Mouse (Mus musculus) forebrain, embryonic 14.5 days (tissue): ENCODE results near the gene Cabin1. TPM values are rescaled to one million over a fixed set of nuclear protein-coding genes. Genes with fewer than 3 reads are reported as not detected.

ENCODE experiments used
- ATAC-seq: fragments of 200-750 bp; cut with Nextera tagmentation; 2 replicates; pipeline ENCODE4 v1.8.0; 2017; ENCODE audit warnings: mild to moderate bottlenecking, moderate library complexity
- DNase-seq: peaks from one replicate; pipeline ENCODE4 v3.0.0-alpha.2; 2015; ENCODE audit warnings: low spot score
- H3K27ac ChIP-seq: fragments of 300-500 bp; sonication (generic); 2 replicates; pipeline ENCODE4 v1.5.1; 2014; ENCODE audit warnings: low read depth, mild to moderate bottlenecking, control low read depth, low read length, moderate library complexity
- H3K27me3 ChIP-seq: fragments of 300-500 bp; sonication (generic); replicated peaks from 2 replicates; pipeline ENCODE4 v1.6.1; 2014; ENCODE audit warnings: low read length, control low read depth, mixed read lengths; ENCODE audit not compliant: control insufficient read depth, insufficient read depth
- H3K36me3 ChIP-seq: fragments of 300-500 bp; sonication (generic); 2 replicates; pipeline ENCODE4 v1.6.1; 2014; ENCODE audit warnings: low read length, control low read depth; ENCODE audit not compliant: control insufficient read depth, insufficient read depth
- H3K4me1 ChIP-seq: fragments of 300-500 bp; sonication (generic); 2 replicates; pipeline ENCODE4 v1.6.1; 2014; ENCODE audit warnings: antibody characterized with exemption, low read length, control low read depth; ENCODE audit not compliant: control insufficient read depth, insufficient read depth
- H3K4me2 ChIP-seq: fragments of 300-500 bp; sonication (generic); 2 replicates; pipeline ENCODE4 v1.6.1; 2014; ENCODE audit warnings: mild to moderate bottlenecking, control low read depth, low read length
- H3K4me3 ChIP-seq: fragments of 300-500 bp; sonication (generic); 2 replicates; pipeline ENCODE4 v1.5.1; 2014; ENCODE audit warnings: low read depth, low read length, control low read depth
- H3K9ac ChIP-seq: fragments of 300-500 bp; sonication (generic); 2 replicates; pipeline ENCODE4 v1.6.1; 2014; ENCODE audit warnings: mild to moderate bottlenecking, low read length, control low read depth, moderate library complexity
- H3K9me3 ChIP-seq: fragments of 300-500 bp; sonication (generic); replicated peaks from 2 replicates; pipeline ENCODE4 v1.6.1; 2016; ENCODE audit warnings: low read length, control low read depth, mixed read lengths; ENCODE audit not compliant: control insufficient read depth
- WGBS: fragments of 180-500 bp; shearing (Covaris S2); extraction: QIAGEN DNeasy Blood & Tissue Kit; methylation state at CpG from one replicate; pipeline ENCODE4 v1.1.7; 2014; 5-methylcytosine and 5-hydroxymethylcytosine counted together
- polyA plus RNA-seq: library from polyadenylated mRNA; unstranded; fragments of >200 nt; fragmentation: Nextera tagmentation; extraction: Ambion mirVana; gene quantifications from 2 replicates; pipeline ENCODE4 v1.2.1, GENCODE M21; 2014

Gene Cabin1
- 32.0 and 40.5 TPM in 2 replicates for polyA plus RNA-seq

DNA sequence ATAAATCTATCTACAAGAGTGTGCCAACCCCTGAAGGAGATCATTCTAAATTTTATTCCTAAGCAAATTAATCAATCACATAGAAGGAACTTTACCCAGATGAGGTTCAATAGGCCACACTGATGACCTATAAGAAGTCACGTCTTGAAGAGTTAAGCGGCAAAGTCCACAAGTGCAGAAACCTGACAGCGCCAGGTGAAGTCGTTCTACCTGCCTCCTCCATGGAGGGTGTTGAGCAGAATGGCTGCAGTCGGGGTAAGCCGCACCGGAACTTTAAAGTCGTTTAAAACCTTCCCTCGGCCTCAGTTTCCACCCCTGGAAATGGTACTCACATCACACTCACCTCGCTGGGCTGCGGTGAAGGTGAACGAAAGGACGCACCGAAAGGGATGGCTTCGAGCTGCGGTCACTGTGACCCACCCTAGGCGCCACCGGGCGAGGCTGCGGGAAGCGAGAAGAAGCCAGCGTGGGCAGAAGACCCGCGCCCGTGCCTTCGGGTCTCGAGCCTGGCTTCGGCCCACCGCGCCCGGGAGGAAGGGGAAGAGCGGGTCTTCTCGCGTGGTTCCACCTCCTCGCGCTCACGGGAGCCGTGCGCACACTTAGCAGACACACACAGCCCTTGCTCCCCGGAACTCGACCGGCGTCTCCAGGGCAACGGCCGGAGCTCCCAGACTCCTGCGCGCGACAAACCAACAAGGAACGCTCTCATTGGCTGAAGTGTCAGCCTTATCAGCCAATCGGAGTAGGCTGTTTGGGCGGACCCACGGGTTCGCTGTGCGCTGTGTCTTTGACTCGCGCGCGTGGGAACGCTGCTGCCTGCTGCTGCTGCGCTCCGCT, at the start of gene Cabin1:
TSS of gene Cabin1 (minus strand) at position 660 of the 837 bp plus-strand sequence.
- peak; percentile 100 for DNase-seq
- H3K27me3 ChIP-seq, result no peaks in the 10 kb centered on the region
- 0 out of 2 replicates have a peak, but pooled peaks cover 3% of the 10 kb centered on the region for H3K4me1 ChIP-seq
- H3K36me3 ChIP-seq, result no peaks in the 10 kb centered on the region
- H3K4me3 ChIP-seq, result peak within 1 kb of the TSS; percentile 86
- H3K9me3 ChIP-seq, result 0 out of 2 replicates have a peak, but pooled peaks cover 2% of the 10 kb centered on the region
- peak; percentile 100 for ATAC-seq
- H3K4me2 ChIP-seq, result peak within 1 kb of the TSS; percentile 65
- peak within 1 kb of the TSS; percentile 82 for H3K9ac ChIP-seq
- under 1% methylated on average over 51 of the region's 61 CpGs for WGBS
- H3K27ac ChIP-seq, result peak within 1 kb of the TSS; percentile 33; the same call in 1 of the 2 replicates

DNA sequence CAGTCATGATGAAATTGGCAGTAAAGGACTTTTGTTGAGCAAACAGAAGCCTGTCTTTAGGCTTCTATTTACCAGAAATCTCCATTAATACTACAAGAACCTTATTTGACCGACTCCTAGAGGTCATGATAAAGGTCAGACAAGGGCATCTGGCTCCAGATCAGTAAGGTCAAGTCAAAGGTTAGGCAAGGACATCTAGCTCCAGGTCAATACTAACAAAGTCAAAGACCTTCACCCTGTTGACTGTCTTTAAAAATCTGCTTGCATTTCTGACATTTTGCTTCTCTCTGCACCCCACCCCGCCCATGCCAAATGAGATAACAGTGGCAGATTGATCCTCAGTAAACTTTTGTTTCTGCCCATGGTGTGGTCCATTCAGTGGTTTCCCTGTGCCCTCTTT, 40.1 kb upstream of the Cabin1 start:
- Histone ChIP-seq H3K4me2 (no peak overlapping the region), H3K9ac (no peak overlapping the region), H3K4me3 (no peak overlapping the region), H3K9me3 (no peaks in the 10 kb centered on the region), H3K4me1 (no peaks in the 10 kb centered on the region), H3K36me3 (no peaks in the 10 kb centered on the region), H3K27me3 (no peaks in the 10 kb centered on the region), H3K27ac (no peak overlapping the region)
- DNase-seq, result no peak
- WGBS, result 62% methylated on average over 2 of the region's 2 CpGs
- ATAC-seq, result no peak

DNA sequence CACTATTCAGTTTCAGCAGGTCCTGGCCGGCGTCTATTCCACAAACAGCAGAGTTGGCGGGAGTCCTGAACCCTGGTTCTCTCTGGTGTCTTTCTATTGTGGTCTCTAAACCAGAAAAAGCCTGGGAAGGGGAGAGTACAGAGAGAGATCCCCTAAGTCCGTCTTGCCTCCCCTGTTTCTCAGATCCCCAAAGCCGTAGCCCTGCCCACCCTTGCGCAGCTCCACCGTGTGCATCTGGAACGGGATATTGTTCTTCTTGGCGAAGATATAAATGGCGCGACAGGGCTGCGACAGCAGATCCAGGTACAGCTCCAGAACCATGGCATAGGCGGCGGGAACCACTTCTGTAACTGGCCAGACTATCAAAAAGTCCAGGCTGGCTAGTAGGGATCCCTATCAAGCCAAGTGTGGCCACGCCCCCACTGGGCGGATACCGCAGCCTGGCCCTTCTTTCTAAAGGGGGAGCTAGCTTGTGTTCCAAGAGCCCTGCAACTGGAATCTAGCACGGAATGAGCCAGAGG, 34.1 kb upstream of the Cabin1 start, which contains the start of gene Gstt1:
TSS of gene Gstt1 (minus strand) at position 409 of the 521 bp plus-strand sequence.
- peaks cover 3% of the 10 kb centered on the region; the same call in 1 of the 2 replicates for H3K4me1 ChIP-seq
- H3K27ac ChIP-seq, result no peak within 1 kb of the TSS
- peak within 1 kb of the TSS; percentile 58 for H3K9ac ChIP-seq
- peak within 1 kb of the TSS; percentile 80 for H3K4me2 ChIP-seq
- no peaks in the 10 kb centered on the region for H3K36me3 ChIP-seq
- H3K4me3 ChIP-seq, result peak within 1 kb of the TSS; percentile 39
- DNase-seq, result peak; percentile 65
- WGBS, result 1% methylated on average over 18 of the region's 18 CpGs
- ATAC-seq, result peak; percentile 66
- no peaks in the 10 kb centered on the region for H3K9me3 ChIP-seq
- no peaks in the 10 kb centered on the region; the same call in 1 of the 2 replicates for H3K27me3 ChIP-seq

DNA sequence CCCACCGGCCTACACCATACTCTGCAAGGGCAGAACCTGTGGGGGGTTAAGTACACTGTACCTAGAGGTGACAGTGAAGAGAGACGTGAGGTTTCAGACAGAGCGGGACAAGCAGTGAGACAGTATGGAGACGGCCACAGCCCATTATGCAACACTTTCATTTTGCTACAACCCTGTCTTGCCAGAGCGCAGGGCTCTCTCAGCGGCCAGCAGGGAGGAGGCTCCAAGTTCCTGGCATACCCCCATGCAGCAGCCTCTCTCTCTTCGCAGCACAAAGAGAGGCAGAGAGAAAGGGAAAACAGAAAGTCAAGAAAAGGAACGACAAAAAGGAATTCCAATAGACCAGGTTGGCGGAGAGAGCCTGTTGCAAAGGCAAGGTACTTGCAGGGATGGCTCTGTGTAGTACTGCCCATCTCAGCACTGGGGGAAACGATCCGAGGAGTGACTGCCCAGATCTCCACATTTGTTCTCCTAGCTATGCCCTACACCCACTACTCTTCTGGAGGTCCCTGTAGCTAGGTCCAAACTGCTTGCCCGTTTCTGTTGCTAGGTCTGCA, 33.6 kb upstream of the Cabin1 start:
- DNase-seq (peak; percentile 33), ATAC-seq (peak; percentile 59)
- Histone ChIP-seq H3K4me3 (peak overlapping the region; percentile 39), H3K9me3 (no peaks in the 10 kb centered on the region), H3K36me3 (no peaks in the 10 kb centered on the region), H3K27ac (no peak overlapping the region), H3K4me1 (peaks cover 3% of the 10 kb centered on the region; the same call in 1 of the 2 replicates), H3K4me2 (peak overlapping the region; percentile 80), H3K9ac (peak overlapping the region; percentile 58), H3K27me3 (no peaks in the 10 kb centered on the region; the same call in 1 of the 2 replicates)
- 2% methylated on average over 11 of the region's 12 CpGs for WGBS

DNA sequence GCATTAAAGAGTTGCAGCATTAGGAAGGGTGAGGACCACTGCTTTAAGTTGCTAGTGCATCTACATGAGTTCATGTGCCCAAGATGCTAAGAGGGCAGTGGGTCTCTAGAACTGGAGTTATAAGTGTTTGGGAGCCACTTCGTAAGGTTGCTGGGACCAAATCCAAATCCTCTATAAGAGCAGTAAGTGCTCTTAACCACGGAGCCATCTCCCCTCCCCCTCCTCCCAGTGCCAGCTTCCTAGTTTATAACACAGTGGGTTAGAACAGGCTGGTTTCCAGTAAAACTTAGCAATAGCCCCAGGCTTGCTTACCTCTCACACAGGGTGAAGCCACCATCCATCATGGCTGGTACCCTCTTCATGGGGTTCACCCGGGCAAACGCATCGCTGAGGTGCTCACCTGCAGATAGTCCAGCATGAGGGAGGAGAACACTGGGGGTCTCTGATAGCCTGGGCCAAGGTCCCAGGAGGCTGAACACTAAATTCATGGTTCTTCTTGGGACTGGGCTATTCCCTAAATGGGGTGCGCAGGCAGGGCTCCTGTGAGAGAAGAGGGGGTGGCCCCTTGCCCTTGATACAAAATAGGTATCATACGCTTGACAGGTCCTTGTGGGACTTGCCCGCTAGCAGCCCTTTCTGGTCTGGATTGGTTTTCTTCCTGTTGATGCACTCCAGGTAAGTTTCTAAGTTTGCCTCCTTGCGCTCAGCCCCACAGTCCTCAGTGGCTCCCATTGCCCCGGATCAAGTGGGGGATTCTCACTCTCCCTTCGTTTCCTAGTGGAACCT, 32.8 kb upstream of the Cabin1 start:
- 0 out of 2 replicates have a peak, but pooled peaks have one; percentile 22 for ATAC-seq
- no peaks in the 10 kb centered on the region; the same call in 1 of the 2 replicates for H3K27me3 ChIP-seq
- peak overlapping the region; percentile 80 for H3K4me2 ChIP-seq
- peak overlapping the region; percentile 39 for H3K4me3 ChIP-seq
- peak overlapping the region; percentile 58; the same call in 1 of the 2 replicates for H3K9ac ChIP-seq
- no peak for DNase-seq
- peaks cover 3% of the 10 kb centered on the region; the same call in 1 of the 2 replicates for H3K4me1 ChIP-seq
- H3K27ac ChIP-seq, result no peak overlapping the region
- no peaks in the 10 kb centered on the region for H3K36me3 ChIP-seq
- no peaks in the 10 kb centered on the region for H3K9me3 ChIP-seq
- 43% methylated on average over 11 of the region's 11 CpGs for WGBS

DNA sequence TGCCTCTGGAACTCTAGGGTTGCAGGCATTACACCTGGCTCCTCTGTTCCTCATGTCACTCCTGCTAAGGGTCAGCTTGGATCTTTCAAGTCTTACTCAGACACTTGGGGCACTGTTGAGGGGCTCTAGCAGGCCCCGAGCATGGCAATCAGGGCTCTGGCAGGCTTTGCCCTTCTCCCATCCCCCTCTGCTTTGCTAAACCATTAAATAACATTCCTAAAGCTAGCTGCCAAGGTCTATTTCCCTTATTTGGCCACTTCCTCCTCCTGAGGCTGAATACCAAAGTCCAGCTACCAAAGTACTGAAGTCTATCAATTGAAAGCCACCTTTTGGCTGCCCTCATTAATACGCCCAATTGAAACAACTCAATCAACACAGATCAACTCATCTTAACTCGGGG, 30.7 kb upstream of the Cabin1 start:
- Histone ChIP-seq H3K27me3 (no peaks in the 10 kb centered on the region; the same call in 1 of the 2 replicates), H3K4me1 (peaks cover 3% of the 10 kb centered on the region; the same call in 1 of the 2 replicates), H3K36me3 (no peaks in the 10 kb centered on the region), H3K9me3 (no peaks in the 10 kb centered on the region), H3K4me2 (no peak overlapping the region), H3K4me3 (no peak overlapping the region), H3K9ac (no peak overlapping the region), H3K27ac (no peak overlapping the region)
- DNase-seq (peak; percentile 23), ATAC-seq (no peak)
- 21% methylated on average over 3 of the region's 3 CpGs for WGBS

DNA sequence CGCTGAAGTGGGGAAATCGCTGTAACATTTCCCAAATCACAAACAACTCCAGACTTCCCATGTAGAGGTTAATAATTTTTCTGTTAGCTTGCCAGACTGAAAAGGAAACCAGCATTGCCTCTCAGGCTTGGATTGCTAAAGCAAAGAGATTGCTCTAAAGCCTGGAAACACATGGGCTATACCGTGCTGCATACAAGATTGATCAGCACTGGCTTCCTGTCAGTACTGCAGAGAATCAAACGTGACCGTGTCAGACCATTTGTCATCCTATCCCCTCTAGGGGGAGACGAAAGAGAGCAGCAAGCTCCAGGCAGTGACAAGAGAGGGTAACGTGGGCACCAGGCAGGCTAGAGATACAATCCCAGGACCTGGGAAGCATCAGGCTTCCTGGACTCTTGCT, 26.6 kb upstream of the Cabin1 start:
- Histone ChIP-seq H3K4me1 (no peaks in the 10 kb centered on the region; the same call in 1 of the 2 replicates), H3K4me3 (no peak overlapping the region), H3K27ac (no peak overlapping the region), H3K4me2 (no peak overlapping the region), H3K36me3 (no peaks in the 10 kb centered on the region), H3K27me3 (no peaks in the 10 kb centered on the region), H3K9me3 (no peaks in the 10 kb centered on the region), H3K9ac (no peak overlapping the region)
- DNase-seq (no peak), ATAC-seq (no peak)
- WGBS, result 29% methylated on average over 7 of the region's 7 CpGs

DNA sequence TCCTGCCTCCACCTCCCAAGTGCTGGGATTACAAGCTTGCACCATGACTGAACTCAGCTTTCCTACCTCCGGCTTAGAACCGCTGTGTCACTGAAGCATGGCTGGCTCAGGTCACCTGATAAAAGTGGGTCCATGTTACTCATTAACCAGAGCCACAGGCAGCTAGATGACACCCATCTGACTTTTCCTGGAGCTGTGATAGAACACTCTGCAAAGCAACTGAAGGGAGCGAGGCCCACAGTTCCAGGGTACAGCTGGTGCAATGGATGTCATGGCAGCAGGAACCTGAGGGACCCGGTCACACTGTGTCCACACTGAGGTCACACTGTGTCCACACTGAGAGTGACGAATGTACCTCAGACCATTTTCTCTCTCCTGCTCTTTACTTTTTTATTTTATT, 25.7 kb upstream of the Cabin1 start:
- Histone ChIP-seq H3K36me3 (no peaks in the 10 kb centered on the region), H3K4me1 (no peaks in the 10 kb centered on the region; the same call in 1 of the 2 replicates), H3K4me3 (no peak overlapping the region), H3K27me3 (no peaks in the 10 kb centered on the region), H3K4me2 (no peak overlapping the region), H3K9me3 (no peaks in the 10 kb centered on the region), H3K27ac (no peak overlapping the region), H3K9ac (no peak overlapping the region)
- WGBS, result 94% methylated on average over 5 of the region's 5 CpGs
- ATAC-seq (no peak), DNase-seq (no peak)
